Mouse (Mus musculus) left cerebral cortex, adult 18-20 months (tissue): Measurements from ENCODE around the gene Asic4. TPM values are rescaled to one million over a fixed set of nuclear protein-coding genes. Genes with fewer than 3 reads are reported as not detected.

ENCODE experiments used
- total RNA-seq, 2 experiments: library from RNA; stranded (reverse); gene quantifications; 2 replicates each; pipeline ENCODE4 v1.2.3; 2021

Asic4 gene
- total RNA-seq, 2 experiments from 2014 or later, result 16.2 to 19.6 TPM

Other genes starting within 250 kb of the Asic4 start
- 10 to 100 TPM; 10.8 to 12.2 TPM for gene Glb1l, start 239.6 kb upstream of the Asic4 start, total RNA-seq
- gene Stk16, start 239.6 kb upstream of the Asic4 start, total RNA-seq, result 10 to 100 TPM; 86.2 to 89.3 TPM
- gene Tuba4a, start 230.6 kb upstream of the Asic4 start, total RNA-seq, result 100 to 1,000 TPM; 630 to 703 TPM
- not detected for gene A630095N17Rik, start 218.3 kb upstream of the Asic4 start, total RNA-seq
- 100 to 1,000 TPM; 107 to 116 TPM for gene Dnajb2, start 214.0 kb upstream of the Asic4 start, total RNA-seq
- 100 to 1,000 TPM; 480 to 486 TPM for gene Ptprn, start 185.9 kb upstream of the Asic4 start, total RNA-seq
- 100 to 1,000 TPM; 169 to 185 TPM for gene Resp18, start 172.0 kb upstream of the Asic4 start, total RNA-seq
- gene Dnpep, start 132.4 kb upstream of the Asic4 start, total RNA-seq, result 10 to 100 TPM; 56.5 to 57.4 TPM
- gene Des, start 90.1 kb upstream of the Asic4 start, total RNA-seq, result under 1 TPM; 0.88 to 0.91 TPM
- 100 to 1,000 TPM; 181 to 191 TPM for gene Speg, start 75.1 kb upstream of the Asic4 start, total RNA-seq
- gene Gmppa, start 14.5 kb upstream of the Asic4 start, total RNA-seq, result 10 to 100 TPM; 67.1 to 70.4 TPM
- 10 to 100 TPM; 87.2 to 93.6 TPM for gene Chpf, start 28.9 kb downstream of the Asic4 start, total RNA-seq
- gene Tmem198, start 29.1 kb downstream of the Asic4 start, total RNA-seq, result 100 to 1,000 TPM in 1 of 2 experiments, 10 to 100 TPM in 1; 93.8 to 107 TPM
- 10 to 100 TPM; 26.6 to 29.6 TPM for gene Obsl1, start 56.0 kb downstream of the Asic4 start, total RNA-seq
- 10 to 100 TPM; 21.5 to 25.2 TPM for gene Inha, start 56.6 kb downstream of the Asic4 start, total RNA-seq
- 10 to 100 TPM; 30.9 to 34.9 TPM for gene Stk11ip, start 71.1 kb downstream of the Asic4 start, total RNA-seq
- 100 to 1,000 TPM; 175 to 178 TPM for gene Slc4a3, start 95.8 kb downstream of the Asic4 start, total RNA-seq